Mouse (Mus musculus) right cerebral cortex, postnatal 10 days (tissue): ENCODE results near the gene Gm12887.

Experiments
- DNase-seq, 2 experiments: peaks; one replicate each; pipeline ENCODE4 v3.0.0; 2021; ENCODE audit warnings: low spot score in 2 of 2

Gm12887 gene

GRCm38 (mm10) chr4:121622003-121622402 lies at the start of gene Gm12887:
Gene Gm12887 (minus strand): TSS chr4:121622103.
- DNase-seq = no peak

GRCm38 (mm10) chr4:121657040-121657439 lies 35.1 kb upstream of the Gm12887 start:
- DNase-seq = no peak
